Mouse (Mus musculus) cortical plate, adult 2 months (tissue): ENCODE measurements around the gene Tmem186.

Experiments
- CTCF ChIP-seq: fragments of 200-500 bp; IDR thresholded peaks from 2 replicates; pipeline ENCODE4 v1.5.1; 2011; ENCODE audit warnings: mild to moderate bottlenecking, control low read depth, low read length; ENCODE audit not compliant: insufficient read depth; ENCODE audit errors: extremely low read depth
- POLR2A ChIP-seq: fragments of 200-500 bp; IDR thresholded peaks from 2 replicates; pipeline ENCODE4 v1.6.1; 2011; ENCODE audit warnings: mild to moderate bottlenecking, low read length, control low read depth; ENCODE audit not compliant: insufficient read depth; ENCODE audit errors: extremely low read depth

- no peak for TF ChIP-seq CTCF
- TF ChIP-seq POLR2A = no peak
Observed at GRCm38 (mm10) chr16:8686871-8687535, 49.5 kb upstream of the Tmem186 start.
